Mouse (Mus musculus): ENCODE measurements around the gene Ptprj. TPM values are rescaled to one million over a fixed set of nuclear protein-coding genes. Genes with fewer than 3 reads are reported as not detected.
"Not testable (repeated sequence)": the region's sequence is repeated elsewhere in the genome, so short reads cannot be mapped to it uniquely, and the experiment has no call there.

Gene Ptprj
- polyA plus RNA-seq, 1 experiment from 2014 or later: 1.7 TPM

DNA sequence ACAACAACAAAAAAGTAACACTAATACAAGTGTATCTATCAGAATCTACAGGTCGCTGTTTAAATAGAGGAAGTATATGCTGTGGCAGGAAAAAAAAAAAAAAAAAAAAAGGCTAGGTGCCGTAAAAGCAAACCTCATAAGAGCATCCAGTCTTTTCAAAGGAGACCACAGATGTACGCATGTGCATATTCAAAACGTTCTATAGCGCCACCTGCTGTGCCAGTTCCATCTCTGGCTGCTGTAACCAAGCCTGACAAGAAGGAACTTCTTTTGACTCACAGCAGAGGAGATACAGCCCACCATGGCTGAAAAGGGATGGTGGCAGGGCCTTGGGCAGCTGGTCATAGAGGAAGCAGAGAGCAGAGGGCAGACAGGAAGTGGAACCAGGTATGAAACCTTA lies 143.0 kb downstream of the Ptprj start:
- 88% methylated on average over 1 of the region's 5 CpGs for WGBS (ENCODE audit: insufficient replicate concordance)
- H3K4me3 ChIP-seq (ENCODE audit: low read depth, low read length); H3K9me3 ChIP-seq (replicated peaks; ENCODE audit: control insufficient read depth, low read length); ATAC-seq (replicated peaks; ENCODE audit: insufficient number of reproducible peaks, low FRiP score, low TSS enrichment); H3K4me1 ChIP-seq (ENCODE audit: control insufficient read depth, insufficient read depth, low read length); H3K4me2 ChIP-seq; H3K27ac ChIP-seq (ENCODE audit: low read depth, low read length); H3K9ac ChIP-seq (ENCODE audit: low read depth, low read length); H3K36me3 ChIP-seq (ENCODE audit: control insufficient read depth, insufficient read depth, low read length); H3K27me3 ChIP-seq (ENCODE audit: control insufficient read depth, insufficient read depth, low read length): not testable (repeated sequence)

DNA sequence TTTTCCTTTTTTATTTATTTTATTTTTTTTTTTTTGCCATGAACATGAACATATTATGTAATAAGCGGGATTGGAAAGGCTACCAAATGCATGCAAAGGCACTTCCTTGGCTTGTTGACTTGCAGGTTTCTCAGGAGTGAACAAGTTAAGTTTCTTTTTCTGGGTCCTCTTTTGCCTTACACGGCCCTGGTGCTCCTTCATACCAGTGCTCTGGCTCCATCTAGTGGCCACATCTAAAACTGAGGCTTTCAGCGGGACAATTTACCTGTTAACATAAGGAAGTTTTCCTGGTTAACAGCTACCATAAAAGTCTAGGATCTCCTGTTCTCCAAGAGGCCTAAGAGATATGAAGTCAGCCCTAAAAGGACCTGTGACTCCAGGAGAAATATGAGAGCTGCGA lies 150.7 kb downstream of the Ptprj start:
- WGBS (ENCODE audit: insufficient replicate concordance): no CpG with 5 or more reads among the region's 4 CpGs
- not testable (repeated sequence) for H3K27ac ChIP-seq (ENCODE audit: low read depth, low read length); H3K4me1 ChIP-seq (ENCODE audit: control insufficient read depth, insufficient read depth, low read length); H3K4me2 ChIP-seq; ATAC-seq (replicated peaks; ENCODE audit: insufficient number of reproducible peaks, low FRiP score, low TSS enrichment); H3K27me3 ChIP-seq (ENCODE audit: control insufficient read depth, insufficient read depth, low read length); H3K9me3 ChIP-seq (replicated peaks; ENCODE audit: control insufficient read depth, low read length); H3K4me3 ChIP-seq (ENCODE audit: low read depth, low read length); H3K36me3 ChIP-seq (ENCODE audit: control insufficient read depth, insufficient read depth, low read length); H3K9ac ChIP-seq (ENCODE audit: low read depth, low read length)

- not testable (repeated sequence) for H3K4me2 ChIP-seq; H3K4me3 ChIP-seq (ENCODE audit: low read depth, low read length); H3K9me3 ChIP-seq (replicated peaks; ENCODE audit: control insufficient read depth, low read length); H3K4me1 ChIP-seq (ENCODE audit: control insufficient read depth, insufficient read depth, low read length); ATAC-seq (replicated peaks; ENCODE audit: insufficient number of reproducible peaks, low FRiP score, low TSS enrichment); H3K27ac ChIP-seq (ENCODE audit: low read depth, low read length); H3K36me3 ChIP-seq (ENCODE audit: control insufficient read depth, insufficient read depth, low read length); H3K27me3 ChIP-seq (ENCODE audit: control insufficient read depth, insufficient read depth, low read length); H3K9ac ChIP-seq (ENCODE audit: low read depth, low read length)
- WGBS (ENCODE audit: insufficient replicate concordance): no CpG with 5 or more reads among the region's 11 CpGs
Observed at GRCm38 (mm10) chr2:90428988-90429717, 151.3 kb downstream of the Ptprj start.

GRCm38 (mm10) chr2:90424937-90425336 lies 155.5 kb downstream of the Ptprj start:
- not testable (repeated sequence) for H3K9ac ChIP-seq (ENCODE audit: low read depth, low read length); H3K4me1 ChIP-seq (ENCODE audit: control insufficient read depth, insufficient read depth, low read length); H3K27ac ChIP-seq (ENCODE audit: low read depth, low read length); H3K36me3 ChIP-seq (ENCODE audit: control insufficient read depth, insufficient read depth, low read length); H3K4me2 ChIP-seq; ATAC-seq (replicated peaks; ENCODE audit: insufficient number of reproducible peaks, low FRiP score, low TSS enrichment); H3K9me3 ChIP-seq (replicated peaks; ENCODE audit: control insufficient read depth, low read length); H3K4me3 ChIP-seq (ENCODE audit: low read depth, low read length); H3K27me3 ChIP-seq (ENCODE audit: control insufficient read depth, insufficient read depth, low read length)
- WGBS (ENCODE audit: insufficient replicate concordance): no CpG with 5 or more reads among the region's 4 CpGs

- 80% methylated on average over 6 of the region's 6 CpGs for WGBS (ENCODE audit: insufficient replicate concordance)
- H3K4me1 ChIP-seq (ENCODE audit: control insufficient read depth, insufficient read depth, low read length); H3K27ac ChIP-seq (ENCODE audit: low read depth, low read length); H3K9ac ChIP-seq (ENCODE audit: low read depth, low read length); ATAC-seq (replicated peaks; ENCODE audit: insufficient number of reproducible peaks, low FRiP score, low TSS enrichment); H3K4me2 ChIP-seq; H3K4me3 ChIP-seq (ENCODE audit: low read depth, low read length); H3K36me3 ChIP-seq (ENCODE audit: control insufficient read depth, insufficient read depth, low read length); H3K9me3 ChIP-seq (replicated peaks; ENCODE audit: control insufficient read depth, low read length); H3K27me3 ChIP-seq (ENCODE audit: control insufficient read depth, insufficient read depth, low read length): not testable (repeated sequence)
Observed at GRCm38 (mm10) chr2:90422282-90422681, 158.2 kb downstream of the Ptprj start.

- 74% methylated on average over 4 of the region's 4 CpGs for WGBS (ENCODE audit: insufficient replicate concordance)
- H3K9me3 ChIP-seq (replicated peaks; ENCODE audit: control insufficient read depth, low read length); H3K27ac ChIP-seq (ENCODE audit: low read depth, low read length); H3K4me1 ChIP-seq (ENCODE audit: control insufficient read depth, insufficient read depth, low read length); ATAC-seq (replicated peaks; ENCODE audit: insufficient number of reproducible peaks, low FRiP score, low TSS enrichment); H3K36me3 ChIP-seq (ENCODE audit: control insufficient read depth, insufficient read depth, low read length); H3K9ac ChIP-seq (ENCODE audit: low read depth, low read length); H3K4me3 ChIP-seq (ENCODE audit: low read depth, low read length); H3K4me2 ChIP-seq; H3K27me3 ChIP-seq (ENCODE audit: control insufficient read depth, insufficient read depth, low read length): not testable (repeated sequence)
Observed at GRCm38 (mm10) chr2:90414110-90414821, 166.2 kb downstream of the Ptprj start.

DNA sequence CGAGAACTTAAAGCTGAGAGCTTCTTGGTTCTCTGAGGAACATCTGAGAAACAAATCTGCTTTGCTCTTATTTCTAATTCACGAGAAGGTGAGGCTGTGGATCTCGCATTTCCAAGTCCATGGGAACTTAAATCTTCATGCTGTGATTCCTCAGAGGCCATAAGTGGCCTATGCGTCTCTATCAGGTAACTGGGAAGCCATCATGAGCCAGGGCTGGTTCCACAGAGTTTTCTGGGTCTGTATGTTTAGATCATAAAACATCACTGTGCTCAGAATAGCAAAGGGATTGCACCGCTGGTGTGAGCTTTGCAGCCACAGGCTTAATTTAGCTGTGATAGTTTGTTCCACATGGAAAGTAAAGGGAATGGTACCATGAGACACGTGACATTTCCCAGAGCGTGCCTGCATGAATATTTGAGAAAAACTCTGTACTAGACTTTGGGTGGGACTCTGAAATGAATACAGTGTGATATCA lies 181.8 kb downstream of the Ptprj start, which contains the start of gene Olfr1274-ps:
Gene Olfr1274-ps (plus strand): TSS at position 51 of the 475 bp plus-strand sequence.
- WGBS (ENCODE audit: insufficient replicate concordance): 68% methylated on average over 5 of the region's 7 CpGs
- H3K36me3 ChIP-seq (ENCODE audit: control insufficient read depth, insufficient read depth, low read length); ATAC-seq (replicated peaks; ENCODE audit: insufficient number of reproducible peaks, low FRiP score, low TSS enrichment); H3K27ac ChIP-seq (ENCODE audit: low read depth, low read length); H3K9ac ChIP-seq (ENCODE audit: low read depth, low read length); H3K4me2 ChIP-seq; H3K9me3 ChIP-seq (replicated peaks; ENCODE audit: control insufficient read depth, low read length); H3K4me3 ChIP-seq (ENCODE audit: low read depth, low read length); H3K27me3 ChIP-seq (ENCODE audit: control insufficient read depth, insufficient read depth, low read length); H3K4me1 ChIP-seq (ENCODE audit: control insufficient read depth, insufficient read depth, low read length): not testable (repeated sequence)
